Comparison of ENCODE assay signal across 1 mouse cellular context in genomic region chr6:125163801-125164657, GRCm38 (mm10).
TF ChIP-seq lines count a peak whose summit lies in the region.

No protein-coding gene starts in this region.

TF ChIP-seq in MEL, 35 proteins besides CTCF, POLR2A, EP300 and RAD21:
- TF ChIP-seq TBP (IDR thresholded peaks at IDR 0.05; ENCODE audit: low read depth, low read length): no peak
- TF ChIP-seq MXI1 (IDR thresholded peaks at IDR 0.05; ENCODE audit: low read depth, low read length): no peak; the same call in 1 of the 2 replicates
- TF ChIP-seq POLR2AphosphoS2 (IDR thresholded peaks at IDR 0.05; ENCODE audit: low read length): no peak
- TF ChIP-seq RCOR1 (IDR thresholded peaks at IDR 0.05; ENCODE audit: low read depth, low read length): 0 out of 2 replicates have a peak, but pooled peaks have one; percentile 25
- 0 out of 2 replicates have a peak, but pooled peaks have one; percentile 17 for TF ChIP-seq NELFE (IDR thresholded peaks at IDR 0.05; ENCODE audit: low read depth, low read length)
- 0 out of 2 replicates have a peak, but pooled peaks have one; percentile 33 for TF ChIP-seq MAX (IDR thresholded peaks at IDR 0.05; ENCODE audit: low read length)
- no peak for TF ChIP-seq MYC (IDR thresholded peaks at IDR 0.05; ENCODE audit: low read depth, low read length)
